Mouse (Mus musculus) liver, embryonic 16.5 days (tissue): ENCODE measurements around the gene Slc22a12. TPM values are rescaled to one million over a fixed set of nuclear protein-coding genes. Genes with fewer than 3 reads are reported as not detected.

Experiments used
- ATAC-seq: fragments of 200-750 bp; cut with Nextera tagmentation; 2 replicates; pipeline ENCODE4 v1.8.0; 2017; ENCODE audit warnings: low read depth, mild to moderate bottlenecking, moderate number of reproducible peaks, moderate library complexity
- H3K27ac ChIP-seq: fragments of 300-500 bp; sonication (generic); 2 replicates; pipeline ENCODE4 v1.5.1; 2014; ENCODE audit warnings: mild to moderate bottlenecking, low read length
- H3K27me3 ChIP-seq: fragments of 300-500 bp; sonication (generic); 2 replicates; pipeline ENCODE4 v1.6.1; 2014; ENCODE audit warnings: low read depth, low read length, mixed read lengths; ENCODE audit not compliant: control insufficient read depth, insufficient read depth
- H3K36me3 ChIP-seq: fragments of 300-500 bp; sonication (generic); 2 replicates; pipeline ENCODE4 v1.6.1; 2014; ENCODE audit warnings: mild to moderate bottlenecking; ENCODE audit not compliant: control insufficient read depth, insufficient read depth
- H3K4me1 ChIP-seq: fragments of 300-500 bp; sonication (generic); 2 replicates; pipeline ENCODE4 v1.6.1; 2014; ENCODE audit warnings: low read depth, low read length, mixed read lengths; ENCODE audit not compliant: control insufficient read depth
- H3K4me2 ChIP-seq: fragments of 300-500 bp; sonication (generic); 2 replicates; pipeline ENCODE4 v1.6.1; 2014; ENCODE audit warnings: low read depth, low read length, mixed read lengths
- H3K4me3 ChIP-seq: fragments of 300-500 bp; sonication (generic); 2 replicates; pipeline ENCODE4 v1.5.1; 2014; ENCODE audit warnings: low read depth, mild to moderate bottlenecking, low read length
- H3K9ac ChIP-seq: fragments of 300-500 bp; sonication (generic); 2 replicates; pipeline ENCODE4 v1.6.1; 2014; ENCODE audit warnings: low read depth, low read length
- H3K9me3 ChIP-seq: fragments of 300-500 bp; sonication (generic); replicated peaks from 2 replicates; pipeline ENCODE4 v1.6.1; 2016; ENCODE audit warnings: low read length; ENCODE audit not compliant: control insufficient read depth
- WGBS: fragments of 180-500 bp; shearing (Covaris S2); extraction: QIAGEN DNeasy Blood & Tissue Kit; methylation state at CpG from one replicate; pipeline ENCODE4 v1.1.7; 2014; ENCODE audit not compliant: insufficient replicate concordance; 5-methylcytosine and 5-hydroxymethylcytosine counted together
- polyA plus RNA-seq: library from polyadenylated mRNA; unstranded; fragments of >200 nt; fragmentation: Nextera tagmentation; extraction: Ambion mirVana; gene quantifications from 2 replicates; pipeline ENCODE4 v1.2.1, GENCODE M21; 2015

Gene Slc22a12
- polyA plus RNA-seq, 1 experiment from 2014 or later, result not detected

GRCm38 (mm10) chr19:6536201-6536600, 6.6 kb downstream of the Slc22a12 start:
- Histone ChIP-seq H3K27ac (no peak overlapping the region), H3K4me1 (no peaks in the 10 kb centered on the region), H3K9me3 (no peaks in the 10 kb centered on the region), H3K36me3 (no peaks in the 10 kb centered on the region), H3K9ac (no peak overlapping the region), H3K4me2 (no peak overlapping the region), H3K27me3 (peaks cover 32% of the 10 kb centered on the region), H3K4me3 (no peak overlapping the region)
- no peak for ATAC-seq
- 37% methylated on average over 3 of the region's 3 CpGs for WGBS

- no peak overlapping the region for H3K4me2 ChIP-seq
- no peak overlapping the region for H3K4me3 ChIP-seq
- H3K27ac ChIP-seq, result no peak overlapping the region
- H3K9me3 ChIP-seq, result no peaks in the 10 kb centered on the region
- ATAC-seq, result no peak
- WGBS, result 57% methylated on average over 5 of the region's 5 CpGs
- no peaks in the 10 kb centered on the region for H3K4me1 ChIP-seq
- no peaks in the 10 kb centered on the region for H3K36me3 ChIP-seq
- H3K27me3 ChIP-seq, result peaks cover 52% of the 10 kb centered on the region
- no peak overlapping the region for H3K9ac ChIP-seq
These were observed 8.8 kb downstream of the Slc22a12 start for GRCm38 (mm10) chr19:6534118-6534415.

GRCm38 (mm10) chr19:6533290-6534117, 9.3 kb downstream of the Slc22a12 start:
- H3K4me1 ChIP-seq, result no peaks in the 10 kb centered on the region
- no peak overlapping the region for H3K27ac ChIP-seq
- no peaks in the 10 kb centered on the region for H3K36me3 ChIP-seq
- 58% methylated on average over 11 of the region's 11 CpGs for WGBS
- no peak for ATAC-seq
- no peak overlapping the region for H3K4me3 ChIP-seq
- peaks cover 53% of the 10 kb centered on the region for H3K27me3 ChIP-seq
- no peak overlapping the region for H3K4me2 ChIP-seq
- H3K9me3 ChIP-seq, result no peaks in the 10 kb centered on the region
- no peak overlapping the region for H3K9ac ChIP-seq

DNA sequence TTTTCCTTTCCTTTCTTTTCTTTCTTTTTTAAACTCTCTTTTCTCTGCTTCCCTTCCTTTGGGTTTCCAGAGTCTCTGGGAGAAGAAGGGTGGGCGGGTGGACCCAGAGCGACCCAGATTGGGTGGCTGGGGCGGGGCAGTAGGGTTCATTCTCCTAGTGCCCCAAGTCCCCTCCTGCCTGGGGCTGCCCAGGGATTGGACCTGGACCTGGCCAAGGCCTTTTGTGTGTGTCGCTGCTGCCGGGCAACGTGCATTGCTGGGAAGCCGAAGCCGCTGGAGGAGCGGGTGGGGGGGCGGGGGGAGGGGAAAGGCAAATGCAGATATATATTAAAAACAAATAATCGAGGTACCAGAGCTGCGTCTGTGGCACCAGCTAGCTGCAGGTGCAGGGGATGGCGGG, 10.2 kb downstream of the Slc22a12 start:
- no peak overlapping the region for H3K4me3 ChIP-seq

DNA sequence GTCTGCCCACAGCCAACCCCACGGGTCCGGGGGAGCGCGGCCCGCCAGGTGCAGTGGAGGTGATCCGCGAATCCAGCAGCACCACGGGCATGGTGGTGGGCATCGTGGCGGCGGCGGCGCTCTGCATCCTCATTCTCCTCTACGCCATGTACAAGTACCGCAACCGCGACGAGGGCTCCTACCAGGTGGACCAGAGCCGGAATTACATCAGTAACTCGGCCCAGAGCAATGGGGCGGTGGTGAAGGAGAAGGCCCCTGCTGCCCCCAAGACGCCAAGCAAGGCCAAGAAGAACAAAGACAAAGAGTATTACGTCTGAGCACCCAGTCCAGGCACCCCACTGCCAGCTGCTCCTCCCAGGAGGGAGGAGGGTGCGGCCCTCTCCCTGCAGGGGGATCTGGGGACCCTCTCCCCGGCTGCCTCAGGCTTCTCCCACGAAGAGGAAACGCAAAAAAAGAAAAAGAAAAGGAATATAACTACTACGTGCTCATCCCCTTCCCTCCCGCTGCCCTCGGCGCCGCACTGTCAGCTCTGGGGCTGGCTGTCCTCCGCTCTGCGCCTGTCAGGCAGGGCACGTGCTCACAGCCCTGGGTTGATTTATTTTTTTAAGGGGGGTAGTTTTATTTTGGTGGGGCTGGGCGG, 10.9 kb downstream of the Slc22a12 start:
- Histone ChIP-seq H3K36me3 (no peaks in the 10 kb centered on the region), H3K4me1 (no peaks in the 10 kb centered on the region), H3K4me3 (0 out of 2 replicates have a peak overlapping the region, but pooled peaks have one; percentile 23), H3K9ac (no peak overlapping the region), H3K4me2 (peak overlapping the region; percentile 51; the same call in 1 of the 2 replicates), H3K9me3 (no peaks in the 10 kb centered on the region), H3K27ac (no peak overlapping the region), H3K27me3 (peaks cover 53% of the 10 kb centered on the region)
- no peak for ATAC-seq
- under 1% methylated on average over 35 of the region's 36 CpGs for WGBS

More for the DNA sequence above, 10.2 kb downstream of the Slc22a12 start:
- Histone ChIP-seq H3K36me3 (no peaks in the 10 kb centered on the region), H3K9me3 (no peaks in the 10 kb centered on the region), H3K4me2 (no peak overlapping the region), H3K27ac (no peak overlapping the region), H3K9ac (no peak overlapping the region), H3K4me1 (no peaks in the 10 kb centered on the region), H3K27me3 (peaks cover 53% of the 10 kb centered on the region)
- 11% methylated on average over 13 of the region's 13 CpGs for WGBS
- ATAC-seq, result no peak

DNA sequence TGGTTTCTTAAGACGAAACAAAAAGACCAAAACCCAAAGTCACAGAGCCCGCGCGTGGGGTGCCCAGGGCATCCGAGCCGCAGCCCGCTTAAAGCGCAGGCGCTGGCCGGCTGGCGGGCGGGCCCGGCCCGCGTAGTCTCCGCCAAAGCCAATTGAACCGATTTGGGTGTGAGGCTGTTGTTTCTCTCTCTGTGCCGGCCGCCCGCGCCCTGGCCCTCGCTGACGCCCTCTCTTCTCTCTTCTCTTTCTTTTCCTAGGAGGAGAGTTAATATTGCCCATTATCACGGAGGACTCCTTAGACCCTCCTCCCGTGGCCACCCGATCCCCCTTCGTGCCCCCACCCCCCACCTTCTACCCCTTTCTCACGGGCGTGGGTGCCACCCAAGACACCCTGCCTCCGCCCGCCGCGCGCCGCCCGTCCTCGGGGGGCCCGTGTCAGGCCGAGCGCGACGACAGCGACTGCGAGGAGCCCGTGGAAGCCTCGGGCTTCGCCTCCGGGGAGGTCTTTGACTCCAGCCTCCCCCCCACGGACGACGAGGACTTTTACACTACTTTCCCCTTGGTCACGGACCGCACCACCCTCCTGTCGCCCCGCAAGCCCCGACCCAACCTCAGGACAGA, 11.7 kb downstream of the Slc22a12 start:
- H3K9me3 ChIP-seq, result no peaks in the 10 kb centered on the region
- no peak for ATAC-seq
- H3K4me1 ChIP-seq, result no peaks in the 10 kb centered on the region
- 1% methylated on average over 56 of the region's 56 CpGs for WGBS
- H3K36me3 ChIP-seq, result no peaks in the 10 kb centered on the region
- H3K4me2 ChIP-seq, result peak overlapping the region; percentile 51
- H3K4me3 ChIP-seq, result peak overlapping the region; percentile 23
- H3K27me3 ChIP-seq, result peaks cover 53% of the 10 kb centered on the region
- H3K9ac ChIP-seq, result no peak overlapping the region
- no peak overlapping the region for H3K27ac ChIP-seq

- WGBS, result 23% methylated on average over 13 of the region's 13 CpGs
These were observed 12.5 kb downstream of the Slc22a12 start for GRCm38 (mm10) chr19:6530359-6530758.

GRCm38 (mm10) chr19:6529265-6529985, 13.4 kb downstream of the Slc22a12 start:
- WGBS, result 49% methylated on average over 14 of the region's 14 CpGs
- H3K9ac ChIP-seq, result no peak overlapping the region
- H3K4me3 ChIP-seq, result no peak overlapping the region
- H3K4me2 ChIP-seq, result no peak overlapping the region
- H3K27ac ChIP-seq, result no peak overlapping the region
- H3K27me3 ChIP-seq, result peaks cover 52% of the 10 kb centered on the region
- H3K36me3 ChIP-seq, result no peaks in the 10 kb centered on the region
- ATAC-seq, result no peak
- no peaks in the 10 kb centered on the region for H3K4me1 ChIP-seq
- no peaks in the 10 kb centered on the region for H3K9me3 ChIP-seq

More at GRCm38 (mm10) chr19:6530359-6530758, 12.5 kb downstream of the Slc22a12 start:
- Histone ChIP-seq H3K4me2 (no peak overlapping the region), H3K27me3 (peaks cover 53% of the 10 kb centered on the region), H3K27ac (no peak overlapping the region), H3K9me3 (no peaks in the 10 kb centered on the region), H3K4me1 (no peaks in the 10 kb centered on the region), H3K9ac (no peak overlapping the region), H3K36me3 (no peaks in the 10 kb centered on the region), H3K4me3 (no peak overlapping the region)
- no peak for ATAC-seq
